Comparison of ENCODE assay signal across 24 mouse cellular contexts in the genomic region with DNA sequence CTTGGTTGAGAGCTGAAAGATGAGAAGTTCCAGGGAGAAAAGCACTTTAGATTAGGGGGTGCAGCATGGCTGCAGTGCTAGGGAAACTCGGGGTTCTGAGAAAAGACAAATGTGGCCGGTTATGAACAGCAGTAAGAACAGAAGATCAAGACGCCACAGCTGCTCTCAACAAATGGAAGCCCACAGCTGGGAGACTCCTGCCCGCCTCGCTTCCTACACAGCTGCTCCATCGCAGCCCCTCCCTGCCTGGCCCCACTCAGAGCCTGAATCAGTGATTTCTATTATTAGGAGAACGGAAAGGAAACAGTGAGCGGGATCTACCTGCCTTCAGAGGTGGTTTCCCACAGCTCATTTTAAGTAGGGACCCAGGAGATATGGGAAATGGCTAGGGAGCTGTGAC.
DNase-seq lines count a peak whose midpoint lies in the region; ATAC-seq and TF ChIP-seq lines count a peak whose summit lies in the region.
"Had no signal": no experiment of that assay in that cellular context is flagged by ENCODE, and none has a peak within 500 bp of the region (broad histone marks: within the 10 kb centered on the region; RNA-seq: fewer than 3 reads in every experiment).

No protein-coding gene starts in this region.

- ATAC-seq in embryonic facial prominence, embryonic 14.5 days (ENCODE audit: low read depth), result no peak; the same call in 1 of the 2 replicates
- peak; percentile 20; the same call in 1 of the 2 replicates for ATAC-seq in forebrain, embryonic 16.5 days
- ATAC-seq in forebrain, embryonic 11.5 days (replicated peaks; ENCODE audit: low FRiP score), result no peak
- ATAC-seq in limb, embryonic 14.5 days (ENCODE audit: low FRiP score, low read depth), result peak; percentile 57; the same call in 1 of the 2 replicates
- ATAC-seq in neural tube, embryonic 15.5 days (ENCODE audit: low FRiP score), result no peak
- ATAC-seq: CD4-positive, CD25-positive, alpha-beta regulatory T cell, adult 4 months; hindbrain, embryonic 16.5 days; inflammation-experienced regulatory T-cells, adult 6 months; intestine, postnatal 0 days had no signal

- H3K27ac ChIP-seq in embryonic facial prominence, embryonic 14.5 days (replicated peaks; ENCODE audit: low read depth, low read length), result no peak overlapping the region
- no peak overlapping the region for H3K27ac ChIP-seq in embryonic facial prominence, embryonic 10.5 days (replicated peaks)
- H3K27ac ChIP-seq in forebrain, embryonic 16.5 days (ENCODE audit: low read length), result peak overlapping the region; percentile 3; the same call in 1 of the 2 replicates
- no peak overlapping the region for H3K27ac ChIP-seq in forebrain, embryonic 11.5 days (ENCODE audit: low read depth, low read length)
- no peak overlapping the region for H3K27ac ChIP-seq in limb, embryonic 14.5 days (replicated peaks; ENCODE audit: low read depth, low read length)
- no peak overlapping the region for H3K27ac ChIP-seq in limb, embryonic 10.5 days
- 0 out of 2 replicates have a peak overlapping the region, but pooled peaks have one; percentile 13 for H3K27ac ChIP-seq in neural tube, embryonic 15.5 days (replicated peaks)
- H3K27ac ChIP-seq: embryonic facial prominence, embryonic 15.5 days; gastrocnemius, adult 2 months had no signal

- H3K4me3 ChIP-seq in embryonic facial prominence, embryonic 14.5 days (ENCODE audit: low read depth, low read length), result no peak overlapping the region
- H3K4me3 ChIP-seq in embryonic facial prominence, embryonic 10.5 days, result no peak overlapping the region
- no peak overlapping the region for H3K4me3 ChIP-seq in forebrain, embryonic 16.5 days (replicated peaks; ENCODE audit: low read length)
- no peak overlapping the region for H3K4me3 ChIP-seq in forebrain, embryonic 11.5 days (ENCODE audit: low read depth, low read length)
- H3K4me3 ChIP-seq in limb, embryonic 14.5 days (replicated peaks; ENCODE audit: low read length), result no peak overlapping the region
- H3K4me3 ChIP-seq in limb, embryonic 10.5 days, result no peak overlapping the region
- no peak overlapping the region for H3K4me3 ChIP-seq in neural tube, embryonic 15.5 days (replicated peaks)
- H3K4me3 ChIP-seq: embryonic facial prominence, embryonic 15.5 days; erythroblast, embryonic 14.5 days; gastrocnemius, adult 2 months; heart, embryonic 12.5 days had no signal

- no peak for TF ChIP-seq POLR2A in limb, embryonic 14.5 days (IDR thresholded peaks at IDR 0.05; ENCODE audit: borderline replicate concordance, extremely low read depth, insufficient read depth, insufficient read length)

- no peaks in the 10 kb centered on the region for H3K36me3 ChIP-seq in embryonic facial prominence, embryonic 14.5 days (ENCODE audit: control insufficient read depth, insufficient read depth, low read length)
- no peaks in the 10 kb centered on the region for H3K36me3 ChIP-seq in embryonic facial prominence, embryonic 10.5 days (replicated peaks)
- no peaks in the 10 kb centered on the region for H3K36me3 ChIP-seq in forebrain, embryonic 16.5 days (ENCODE audit: control insufficient read depth, insufficient read depth)
- H3K36me3 ChIP-seq in forebrain, embryonic 11.5 days (ENCODE audit: control insufficient read depth, insufficient read depth, low read length), result no peaks in the 10 kb centered on the region
- H3K36me3 ChIP-seq in limb, embryonic 14.5 days (ENCODE audit: control insufficient read depth, insufficient read depth, low read length), result no peaks in the 10 kb centered on the region
- no peaks in the 10 kb centered on the region for H3K36me3 ChIP-seq in limb, embryonic 10.5 days
- no peaks in the 10 kb centered on the region for H3K36me3 ChIP-seq in neural tube, embryonic 15.5 days
- H3K36me3 ChIP-seq: embryonic facial prominence, embryonic 15.5 days; G1E; heart, embryonic 12.5 days had no signal

- no peaks in the 10 kb centered on the region for H3K9me3 ChIP-seq in embryonic facial prominence, embryonic 14.5 days (ENCODE audit: control insufficient read depth, low read length)
- no peaks in the 10 kb centered on the region for H3K9me3 ChIP-seq in embryonic facial prominence, embryonic 10.5 days
- H3K9me3 ChIP-seq in forebrain, embryonic 16.5 days (ENCODE audit: control insufficient read depth, low read length), result no peaks in the 10 kb centered on the region
- no peaks in the 10 kb centered on the region for H3K9me3 ChIP-seq in forebrain, embryonic 11.5 days (ENCODE audit: control insufficient read depth, low read length)
- no peaks in the 10 kb centered on the region for H3K9me3 ChIP-seq in limb, embryonic 14.5 days (ENCODE audit: control insufficient read depth, low read length)
- H3K9me3 ChIP-seq in limb, embryonic 10.5 days (replicated peaks), result no peaks in the 10 kb centered on the region
- H3K9me3 ChIP-seq in neural tube, embryonic 15.5 days (replicated peaks), result no peaks in the 10 kb centered on the region
- H3K9me3 ChIP-seq: embryonic facial prominence, embryonic 15.5 days; heart, embryonic 12.5 days had no signal

- H3K27me3 ChIP-seq in embryonic facial prominence, embryonic 14.5 days (replicated peaks; ENCODE audit: control insufficient read depth, insufficient read depth, low read length), result no peaks in the 10 kb centered on the region
- no peaks in the 10 kb centered on the region for H3K27me3 ChIP-seq in embryonic facial prominence, embryonic 10.5 days (replicated peaks; ENCODE audit: low read depth, poor library complexity, severe bottlenecking)
- H3K27me3 ChIP-seq in forebrain, embryonic 16.5 days (replicated peaks; ENCODE audit: control insufficient read depth, insufficient read depth, low read length), result no peaks in the 10 kb centered on the region
- H3K27me3 ChIP-seq in forebrain, embryonic 11.5 days (ENCODE audit: control insufficient read depth, insufficient read depth, low read length), result no peaks in the 10 kb centered on the region
- H3K27me3 ChIP-seq in limb, embryonic 14.5 days (ENCODE audit: control insufficient read depth, insufficient read depth, low read length), result no peaks in the 10 kb centered on the region
- H3K27me3 ChIP-seq in limb, embryonic 10.5 days (ENCODE audit: low read depth, poor library complexity, severe bottlenecking), result no peaks in the 10 kb centered on the region
- no peaks in the 10 kb centered on the region for H3K27me3 ChIP-seq in neural tube, embryonic 15.5 days (replicated peaks)
- H3K27me3 ChIP-seq: embryonic facial prominence, embryonic 15.5 days; heart, embryonic 12.5 days had no signal

- H3K4me2 ChIP-seq in embryonic facial prominence, embryonic 14.5 days (ENCODE audit: low read depth, low read length), result no peak overlapping the region
- H3K4me2 ChIP-seq in forebrain, embryonic 16.5 days (ENCODE audit: low read length), result no peak overlapping the region
- H3K4me2 ChIP-seq in forebrain, embryonic 11.5 days (ENCODE audit: low read depth, low read length, severe bottlenecking), result no peak overlapping the region
- no peak overlapping the region for H3K4me2 ChIP-seq in limb, embryonic 14.5 days (replicated peaks; ENCODE audit: low read depth, low read length, severe bottlenecking)
- H3K4me2 ChIP-seq in neural tube, embryonic 15.5 days, result no peak overlapping the region
- H3K4me2 ChIP-seq: embryonic facial prominence, embryonic 15.5 days; heart, embryonic 12.5 days had no signal

- peak; percentile 63 for DNase-seq in embryonic facial prominence, embryonic 14.5 days (ENCODE audit: low spot score)
- DNase-seq in embryonic facial prominence, embryonic 10.5 days (ENCODE audit: low spot score), result no peak
- no peak for DNase-seq in forebrain, embryonic 11.5 days (ENCODE audit: low spot score)
- DNase-seq in limb, embryonic 14.5 days (ENCODE audit: low spot score), result no peak
- DNase-seq in limb, embryonic 10.5 days (ENCODE audit: low spot score), result no peak
- DNase-seq in neural tube, embryonic 10.5 days (ENCODE audit: extremely low spot score, low spot score), result no peak
- DNase-seq: adrenal gland, adult 8-10 months; adrenal gland, postnatal 36 days; B cell, adult 2 months; cerebellum, adult 11-12 months; cerebellum, adult 9-11 months; cerebellum, postnatal 36 days; gastrocnemius, adult 2 months; gastrocnemius, postnatal 25 days had no signal

- H3K4me1 ChIP-seq in embryonic facial prominence, embryonic 14.5 days (ENCODE audit: control insufficient read depth, insufficient read depth, low read length), result no peaks in the 10 kb centered on the region
- H3K4me1 ChIP-seq in embryonic facial prominence, embryonic 10.5 days, result peaks cover 4% of the 10 kb centered on the region
- peaks cover 7% of the 10 kb centered on the region for H3K4me1 ChIP-seq in forebrain, embryonic 16.5 days (replicated peaks; ENCODE audit: control insufficient read depth, insufficient read depth, low read length)
- H3K4me1 ChIP-seq in forebrain, embryonic 11.5 days (replicated peaks; ENCODE audit: control insufficient read depth, insufficient read depth, low read length), result no peaks in the 10 kb centered on the region
- no peaks in the 10 kb centered on the region for H3K4me1 ChIP-seq in limb, embryonic 14.5 days (ENCODE audit: control insufficient read depth, insufficient read depth, low read length)
- H3K4me1 ChIP-seq in limb, embryonic 10.5 days, result 0 out of 2 replicates have a peak, but pooled peaks cover 2% of the 10 kb centered on the region
- peaks cover 4% of the 10 kb centered on the region for H3K4me1 ChIP-seq in neural tube, embryonic 15.5 days
- H3K4me1 ChIP-seq: heart, embryonic 12.5 days had no signal

- H3K9ac ChIP-seq in embryonic facial prominence, embryonic 14.5 days (ENCODE audit: low read depth, low read length), result no peak overlapping the region
- no peak overlapping the region for H3K9ac ChIP-seq in forebrain, embryonic 16.5 days (replicated peaks; ENCODE audit: low read depth, low read length)
- H3K9ac ChIP-seq in forebrain, embryonic 11.5 days (ENCODE audit: low read length), result no peak overlapping the region
- no peak overlapping the region for H3K9ac ChIP-seq in limb, embryonic 14.5 days (ENCODE audit: low read depth, low read length, severe bottlenecking)
- H3K9ac ChIP-seq in neural tube, embryonic 15.5 days (replicated peaks), result no peak overlapping the region
- H3K9ac ChIP-seq: embryonic facial prominence, embryonic 15.5 days; heart, embryonic 12.5 days had no signal

- 62% methylated on average over 8 of the region's 8 CpGs for WGBS in embryonic facial prominence, embryonic 14.5 days
- 85% methylated on average over 8 of the region's 8 CpGs for WGBS in embryonic facial prominence, embryonic 10.5 days
- WGBS in forebrain, embryonic 16.5 days, result 69% methylated on average over 8 of the region's 8 CpGs
- WGBS in forebrain, embryonic 11.5 days, result 87% methylated on average over 8 of the region's 8 CpGs
- WGBS in limb, embryonic 14.5 days, result 73% methylated on average over 8 of the region's 8 CpGs
- 83% methylated on average over 8 of the region's 8 CpGs for WGBS in limb, embryonic 10.5 days
- 74% methylated on average over 8 of the region's 8 CpGs for WGBS in neural tube, embryonic 15.5 days

Comparison
In these comparisons a context has a peak if more than half of its experiments do, and no peak if none do; other contexts are left out.
1. ATAC-seq: peak in forebrain, embryonic 16.5 days (single experiment) and limb, embryonic 14.5 days (single experiment); none in embryonic facial prominence, embryonic 14.5 days (single experiment), forebrain, embryonic 11.5 days (single experiment) and neural tube, embryonic 15.5 days (single experiment).
2. H3K27ac ChIP-seq: peak in forebrain, embryonic 16.5 days (single experiment) and neural tube, embryonic 15.5 days (single experiment); none in embryonic facial prominence, embryonic 14.5 days (single experiment), embryonic facial prominence, embryonic 10.5 days (single experiment), forebrain, embryonic 11.5 days (single experiment), limb, embryonic 14.5 days (single experiment) and limb, embryonic 10.5 days (single experiment).